Mouse (Mus musculus): ENCODE measurements at regions not wholly inside any gene's neighbourhood (a gene's known extent, or its start where the extent isn't known, plus 50 kb on each side); places are given as distances from the start of the nearest gene placed in this dataset.

- TF ChIP-seq CTCF (IDR thresholded peaks at IDR 0.05; ENCODE audit: borderline replicate concordance, extremely low read depth, insufficient read depth, insufficient read length) (no peak), POLR2A (IDR thresholded peaks at IDR 0.05; ENCODE audit: borderline replicate concordance, extremely low read depth, insufficient read depth, insufficient read length, poor library complexity, severe bottlenecking) (no peak)
Observed at GRCm38 (mm10) chr7:115290801-115291417, 547.4 kb downstream of the Insc start.

Measured in brain, embryonic 14.5 days (tissue).